Mouse (Mus musculus) limb, embryonic 12.5 days (tissue): ENCODE data around the gene Syt6. TPM values are rescaled to one million over a fixed set of nuclear protein-coding genes. Genes with fewer than 3 reads are reported as not detected.

ENCODE experiments used
- ATAC-seq: fragments of 200-750 bp; cut with Nextera tagmentation; 2 replicates; pipeline ENCODE4 v1.8.0; 2017; ENCODE audit warnings: low read depth, moderate TSS enrichment; ENCODE audit not compliant: insufficient number of reproducible peaks, insufficient read depth, low FRiP score, low TSS enrichment
- H3K27ac ChIP-seq: fragments of 300-500 bp; sonication (generic); 2 replicates; pipeline ENCODE4 v1.5.1; 2016; ENCODE audit warnings: mild to moderate bottlenecking, moderate library complexity
- H3K27me3 ChIP-seq: fragments of 300-500 bp; sonication (generic); 2 replicates; pipeline ENCODE4 v1.6.1; 2016; ENCODE audit warnings: mild to moderate bottlenecking, moderate library complexity
- H3K36me3 ChIP-seq: fragments of 300-500 bp; sonication (generic); 2 replicates; pipeline ENCODE4 v1.6.1; 2016; ENCODE audit warnings: mild to moderate bottlenecking, moderate library complexity
- H3K4me1 ChIP-seq: fragments of 300-500 bp; sonication (generic); replicated peaks from 2 replicates; pipeline ENCODE4 v1.6.1; 2016
- H3K4me2 ChIP-seq: fragments of 300-500 bp; sonication (generic); 2 replicates; pipeline ENCODE4 v1.6.1; 2016; ENCODE audit warnings: mild to moderate bottlenecking, moderate library complexity
- H3K4me3 ChIP-seq: fragments of 300-500 bp; sonication (generic); replicated peaks from 2 replicates; pipeline ENCODE4 v1.5.1; 2016; ENCODE audit warnings: mild to moderate bottlenecking
- H3K9ac ChIP-seq: fragments of 300-500 bp; sonication (generic); replicated peaks from 2 replicates; pipeline ENCODE4 v1.6.1; 2016; ENCODE audit warnings: mild to moderate bottlenecking, moderate library complexity
- H3K9me3 ChIP-seq: fragments of 300-500 bp; sonication (generic); 2 replicates; pipeline ENCODE4 v1.6.1; 2016; ENCODE audit warnings: mild to moderate bottlenecking, moderate library complexity
- WGBS: fragments of 180-500 bp; shearing (Covaris S2); methylation state at CpG from one replicate; pipeline ENCODE4 v1.1.7; 2016; 5-methylcytosine and 5-hydroxymethylcytosine counted together
- polyA plus RNA-seq: library from polyadenylated mRNA; unstranded; fragments of >200 nt; fragmentation: Nextera tagmentation; extraction: Ambion mirVana; gene quantifications from 2 replicates; pipeline ENCODE4 v1.2.1, GENCODE M21; 2016

Gene Syt6
- polyA plus RNA-seq, 1 experiment from 2014 or later: 0.18 TPM

DNA sequence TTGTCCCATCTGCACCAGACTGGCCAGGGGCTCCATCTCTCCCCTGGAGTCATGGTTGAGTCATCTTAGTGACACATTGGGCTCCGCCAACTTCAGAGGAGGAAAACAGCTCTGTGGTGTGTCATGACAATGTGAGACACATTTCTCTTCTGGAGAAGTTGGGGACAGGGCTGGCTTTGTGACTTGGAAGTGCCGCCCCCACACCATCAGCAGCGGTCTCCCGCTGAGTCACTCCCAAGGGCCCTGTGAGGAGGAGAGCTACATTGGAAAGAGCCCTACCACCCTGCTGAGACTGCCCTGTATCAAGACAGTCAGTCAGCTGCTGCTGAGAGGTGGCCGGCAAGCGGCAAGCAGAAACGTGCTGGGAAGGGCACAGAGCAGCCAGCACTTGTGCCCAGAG is 26.0 kb downstream of the Syt6 start:
- Histone ChIP-seq H3K9me3 (no peaks in the 10 kb centered on the region), H3K9ac (no peak overlapping the region), H3K36me3 (no peaks in the 10 kb centered on the region), H3K4me2 (no peak overlapping the region), H3K27me3 (no peaks in the 10 kb centered on the region), H3K27ac (no peak overlapping the region), H3K4me1 (peaks cover 3% of the 10 kb centered on the region; the same call in 1 of the 2 replicates), H3K4me3 (no peak overlapping the region)
- no peak for ATAC-seq
- 45% methylated on average over 7 of the region's 7 CpGs for WGBS

DNA sequence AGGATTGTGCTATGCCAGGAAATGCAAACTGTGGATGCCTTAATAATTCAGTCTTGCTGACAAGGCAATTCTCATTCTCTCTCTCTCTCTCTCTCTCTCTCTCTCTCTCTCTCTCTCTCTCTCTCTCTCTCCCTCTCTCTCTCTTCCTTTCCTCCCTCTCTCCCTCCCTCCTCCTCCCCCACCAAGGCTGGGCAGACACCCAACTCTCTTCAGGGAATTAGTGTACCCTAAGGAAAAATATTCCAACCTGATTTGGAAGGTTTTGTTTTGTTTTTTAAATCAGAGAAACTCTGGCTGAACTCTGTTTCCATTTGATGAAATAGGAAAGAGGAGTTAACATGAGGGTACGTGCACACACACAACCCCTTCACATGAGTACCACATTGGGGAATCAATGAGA is 26.5 kb downstream of the Syt6 start:
- no peaks in the 10 kb centered on the region for H3K36me3 ChIP-seq
- no peak for ATAC-seq
- no peak overlapping the region for H3K4me2 ChIP-seq
- H3K4me3 ChIP-seq: no peak overlapping the region
- H3K4me1 ChIP-seq: peaks cover 8% of the 10 kb centered on the region; the same call in 1 of the 2 replicates
- 97% methylated on average over 1 of the region's 1 CpGs for WGBS
- no peaks in the 10 kb centered on the region for H3K27me3 ChIP-seq
- no peak overlapping the region for H3K9ac ChIP-seq
- no peaks in the 10 kb centered on the region for H3K9me3 ChIP-seq
- H3K27ac ChIP-seq: no peak overlapping the region

DNA sequence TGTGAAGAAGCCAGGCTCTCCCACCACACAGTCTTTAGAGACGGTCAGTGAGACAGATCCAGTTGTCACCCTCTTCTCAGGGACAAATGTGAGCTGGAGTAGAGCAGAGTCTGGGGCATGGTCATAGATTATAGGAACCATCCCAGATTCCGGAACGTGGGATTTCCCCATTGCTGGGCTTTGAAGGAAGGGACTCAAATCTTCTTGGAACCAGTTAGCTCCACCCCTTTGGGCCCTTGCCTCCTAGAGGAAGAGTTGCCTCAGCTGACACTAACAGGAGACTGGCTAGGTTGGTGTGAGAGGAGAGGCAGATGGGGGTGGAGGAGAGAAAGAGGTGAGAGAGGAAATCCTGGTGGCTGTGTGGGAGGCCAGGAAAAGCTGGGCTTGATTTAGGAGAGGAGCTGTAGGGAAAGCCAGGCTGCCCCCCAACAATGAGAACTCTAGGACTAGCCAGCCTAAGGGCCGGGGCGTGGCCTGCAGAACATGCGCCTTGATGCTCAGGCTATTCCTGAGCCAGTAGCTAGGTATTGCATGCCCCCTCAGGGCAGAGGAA is 31.1 kb downstream of the Syt6 start:
- no peaks in the 10 kb centered on the region for H3K36me3 ChIP-seq
- 87% methylated on average over 6 of the region's 6 CpGs for WGBS
- H3K4me2 ChIP-seq: no peak overlapping the region
- no peak for ATAC-seq
- H3K9ac ChIP-seq: no peak overlapping the region
- H3K27me3 ChIP-seq: no peaks in the 10 kb centered on the region
- H3K4me1 ChIP-seq: peaks cover 12% of the 10 kb centered on the region; the same call in 1 of the 2 replicates
- no peaks in the 10 kb centered on the region for H3K9me3 ChIP-seq
- H3K4me3 ChIP-seq: no peak overlapping the region
- no peak overlapping the region for H3K27ac ChIP-seq

DNA sequence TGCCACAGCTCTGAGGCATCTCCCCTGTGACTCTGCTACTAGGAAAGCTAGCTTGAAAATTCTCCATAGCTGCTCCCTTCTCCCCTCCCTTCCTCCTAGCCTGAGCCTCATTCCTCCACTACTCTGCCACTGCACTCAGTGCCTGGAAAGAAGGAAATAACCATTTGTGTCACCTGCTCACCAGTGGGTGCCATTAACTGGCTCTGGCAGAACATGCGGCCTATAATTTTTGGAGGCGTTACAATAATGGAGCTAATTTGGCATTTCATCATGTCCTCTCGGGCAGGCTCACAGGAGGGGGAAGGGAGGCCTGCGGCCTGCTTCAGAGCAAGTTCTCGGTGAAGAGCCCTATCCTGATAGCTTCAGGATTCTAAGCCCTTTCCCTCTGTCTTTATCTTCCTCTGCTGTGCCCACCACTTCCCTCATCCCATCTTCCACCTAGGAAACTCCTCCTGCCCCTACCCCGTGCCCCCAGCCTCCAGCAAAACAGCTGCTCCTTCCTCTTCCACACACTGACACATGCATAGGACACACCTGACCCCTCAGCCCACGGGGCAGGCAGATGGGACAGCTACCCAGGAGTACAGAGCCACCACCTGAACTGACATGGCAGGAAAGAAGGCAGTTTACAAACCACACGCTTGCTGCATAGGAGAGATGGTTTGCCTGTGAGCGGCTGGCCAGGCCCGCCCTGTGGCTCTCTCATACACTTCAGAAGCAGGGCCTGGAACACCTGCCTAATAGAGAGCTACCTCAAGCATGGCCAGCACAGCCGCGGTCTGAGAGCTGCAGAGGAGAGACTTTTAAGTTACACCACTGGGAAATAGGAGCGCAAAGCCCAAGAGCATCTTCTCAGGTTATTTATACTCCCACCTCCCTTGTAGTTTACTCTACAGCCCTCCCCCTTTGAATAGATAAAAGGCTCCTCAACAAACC is 31.9 kb downstream of the Syt6 start:
- Histone ChIP-seq H3K9ac (no peak overlapping the region), H3K4me3 (no peak overlapping the region), H3K4me1 (peaks cover 11% of the 10 kb centered on the region; the same call in 1 of the 2 replicates), H3K36me3 (no peaks in the 10 kb centered on the region), H3K9me3 (no peaks in the 10 kb centered on the region), H3K27ac (no peak overlapping the region), H3K27me3 (no peaks in the 10 kb centered on the region), H3K4me2 (no peak overlapping the region)
- 71% methylated on average over 13 of the region's 13 CpGs for WGBS
- ATAC-seq: no peak

DNA sequence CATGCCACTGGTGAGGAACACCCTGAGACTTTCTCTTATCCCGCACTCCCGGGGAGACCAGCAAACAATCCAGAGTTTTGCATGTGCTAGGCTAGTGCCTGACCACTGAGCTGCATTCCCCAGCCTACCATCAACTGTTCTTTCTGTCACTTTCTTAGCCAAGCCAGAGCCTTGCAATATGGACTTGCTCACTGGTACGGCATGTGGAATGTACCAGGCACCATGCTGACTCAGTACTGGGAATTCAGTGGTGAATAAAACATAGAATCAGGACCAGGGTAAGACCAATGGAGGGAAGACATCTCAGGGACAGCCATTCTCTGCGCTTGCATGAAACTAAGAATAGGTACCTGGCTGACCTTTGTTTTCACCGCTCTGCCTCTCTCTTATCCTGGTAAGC is 35.2 kb downstream of the Syt6 start:
- Histone ChIP-seq H3K27me3 (no peaks in the 10 kb centered on the region; the same call in 1 of the 2 replicates), H3K27ac (no peak overlapping the region), H3K4me1 (peaks cover 11% of the 10 kb centered on the region; the same call in 1 of the 2 replicates), H3K4me2 (no peak overlapping the region), H3K36me3 (no peaks in the 10 kb centered on the region), H3K4me3 (no peak overlapping the region), H3K9ac (no peak overlapping the region), H3K9me3 (no peaks in the 10 kb centered on the region)
- ATAC-seq: no peak
- 94% methylated on average over 5 of the region's 5 CpGs for WGBS

DNA sequence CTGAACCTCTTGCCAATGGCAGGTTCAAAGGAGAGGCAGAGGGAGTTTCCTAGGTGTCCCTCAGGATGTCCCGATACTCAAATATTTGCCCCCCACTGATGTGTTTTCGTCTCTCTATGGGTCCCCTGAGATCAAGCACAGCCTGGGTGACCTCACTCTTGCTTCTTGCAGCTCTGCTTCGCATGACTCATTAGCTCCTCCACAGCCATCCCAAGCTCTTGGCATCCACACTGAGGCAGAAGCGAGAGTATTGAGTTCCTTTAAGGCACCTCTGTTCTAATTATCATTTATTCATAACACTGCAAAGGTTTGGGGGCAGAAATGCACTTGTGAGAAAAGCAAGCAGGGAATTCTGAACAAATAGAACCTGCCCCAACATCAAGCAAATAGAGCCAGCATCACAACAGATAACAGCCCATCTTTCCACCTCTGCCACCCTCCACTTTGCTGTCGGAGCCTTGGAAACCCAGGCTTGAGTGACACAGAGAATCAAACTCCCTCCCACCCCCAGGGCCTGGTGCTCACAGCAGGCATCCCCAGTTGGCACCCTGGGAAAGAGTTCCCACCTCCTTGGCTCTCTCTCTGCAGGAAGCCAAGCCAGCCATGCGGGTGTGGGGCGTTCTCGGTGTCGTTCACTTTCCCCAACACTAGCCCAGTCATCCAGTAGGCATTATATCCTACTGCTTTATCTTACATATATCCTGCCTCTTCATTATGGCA is 37.8 kb downstream of the Syt6 start:
- H3K27me3 ChIP-seq: no peaks in the 10 kb centered on the region; the same call in 1 of the 2 replicates
- ATAC-seq: no peak
- H3K4me3 ChIP-seq: no peak overlapping the region
- H3K36me3 ChIP-seq: no peaks in the 10 kb centered on the region
- peaks cover 9% of the 10 kb centered on the region; the same call in 1 of the 2 replicates for H3K4me1 ChIP-seq
- H3K4me2 ChIP-seq: no peak overlapping the region
- no peaks in the 10 kb centered on the region for H3K9me3 ChIP-seq
- no peak overlapping the region for H3K9ac ChIP-seq
- no peak overlapping the region for H3K27ac ChIP-seq
- WGBS: 66% methylated on average over 9 of the region's 9 CpGs

DNA sequence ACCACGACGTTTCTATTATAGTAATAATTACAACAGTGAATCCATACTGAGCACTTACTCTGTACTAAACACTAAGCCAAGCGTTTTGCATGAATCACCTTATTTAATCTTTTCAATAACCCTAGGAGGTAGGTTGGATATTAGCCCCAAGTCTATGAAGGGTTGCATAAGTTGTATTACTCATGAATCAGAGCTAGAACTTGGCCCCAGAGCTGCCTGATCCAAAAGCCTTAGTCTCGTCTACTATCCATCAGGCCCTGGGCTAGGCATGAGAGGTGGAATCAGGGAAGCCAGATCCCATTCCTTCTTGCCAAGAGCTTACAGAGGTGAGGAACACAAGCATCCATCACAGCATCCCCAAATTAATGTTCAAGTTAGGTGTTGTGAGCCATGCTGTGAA is 40.6 kb downstream of the Syt6 start:
- no peak for ATAC-seq
- WGBS: 76% methylated on average over 4 of the region's 4 CpGs
- Histone ChIP-seq H3K27ac (no peak overlapping the region), H3K9ac (no peak overlapping the region), H3K27me3 (no peaks in the 10 kb centered on the region; the same call in 1 of the 2 replicates), H3K4me2 (no peak overlapping the region), H3K4me3 (no peak overlapping the region), H3K4me1 (peaks cover 9% of the 10 kb centered on the region; the same call in 1 of the 2 replicates), H3K36me3 (no peaks in the 10 kb centered on the region), H3K9me3 (no peaks in the 10 kb centered on the region)

DNA sequence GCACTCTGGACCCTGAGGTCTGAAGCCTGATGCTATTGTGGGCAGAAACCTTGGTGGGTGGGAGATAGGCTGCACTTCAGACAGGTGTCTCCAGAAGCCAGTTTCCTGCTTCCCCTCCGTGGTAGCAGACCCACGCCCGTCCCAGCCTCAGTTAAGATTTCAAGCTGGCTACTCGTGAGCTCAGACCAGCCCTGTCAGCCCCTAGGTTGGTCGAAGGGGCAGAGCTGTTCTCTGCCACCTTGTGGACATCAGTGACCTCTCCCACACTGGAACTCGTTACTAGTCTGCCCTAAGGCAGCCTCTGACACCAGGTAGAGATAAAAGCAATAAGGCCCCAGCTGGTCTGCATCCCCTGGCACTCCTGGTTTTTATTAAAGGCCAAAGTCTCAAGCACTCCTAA is 42.0 kb downstream of the Syt6 start:
- Histone ChIP-seq H3K4me2 (no peak overlapping the region), H3K9ac (no peak overlapping the region), H3K4me3 (no peak overlapping the region), H3K27ac (no peak overlapping the region), H3K9me3 (no peaks in the 10 kb centered on the region), H3K27me3 (no peaks in the 10 kb centered on the region; the same call in 1 of the 2 replicates), H3K36me3 (no peaks in the 10 kb centered on the region), H3K4me1 (peaks cover 9% of the 10 kb centered on the region; the same call in 1 of the 2 replicates)
- 9% methylated on average over 6 of the region's 6 CpGs for WGBS
- ATAC-seq: no peak

DNA sequence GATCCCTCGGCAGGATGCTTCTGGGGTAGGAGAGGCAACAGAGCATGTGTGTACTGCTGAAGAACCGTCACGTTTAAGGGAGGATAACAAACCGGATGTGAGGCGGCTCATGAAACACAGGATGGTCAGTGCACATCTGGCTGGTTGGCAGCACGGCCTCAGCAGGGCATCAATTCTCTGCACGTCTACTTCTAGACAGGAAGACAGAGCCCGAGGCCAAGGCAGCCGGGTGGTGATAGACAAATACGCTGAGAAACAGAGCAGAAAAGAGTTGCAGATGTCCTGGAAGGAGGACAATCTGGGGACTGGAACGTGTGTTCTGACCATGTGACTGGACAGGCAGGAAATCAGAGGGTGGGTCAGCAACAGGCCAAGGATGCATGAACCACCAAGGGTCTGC is 45.1 kb downstream of the Syt6 start:
- H3K27ac ChIP-seq: no peak overlapping the region
- no peaks in the 10 kb centered on the region; the same call in 1 of the 2 replicates for H3K27me3 ChIP-seq
- 52% methylated on average over 11 of the region's 11 CpGs for WGBS
- no peaks in the 10 kb centered on the region for H3K36me3 ChIP-seq
- ATAC-seq: no peak
- H3K4me1 ChIP-seq: peaks cover 9% of the 10 kb centered on the region; the same call in 1 of the 2 replicates
- no peak overlapping the region for H3K9ac ChIP-seq
- H3K4me2 ChIP-seq: no peak overlapping the region
- no peak overlapping the region for H3K4me3 ChIP-seq
- H3K9me3 ChIP-seq: no peaks in the 10 kb centered on the region

DNA sequence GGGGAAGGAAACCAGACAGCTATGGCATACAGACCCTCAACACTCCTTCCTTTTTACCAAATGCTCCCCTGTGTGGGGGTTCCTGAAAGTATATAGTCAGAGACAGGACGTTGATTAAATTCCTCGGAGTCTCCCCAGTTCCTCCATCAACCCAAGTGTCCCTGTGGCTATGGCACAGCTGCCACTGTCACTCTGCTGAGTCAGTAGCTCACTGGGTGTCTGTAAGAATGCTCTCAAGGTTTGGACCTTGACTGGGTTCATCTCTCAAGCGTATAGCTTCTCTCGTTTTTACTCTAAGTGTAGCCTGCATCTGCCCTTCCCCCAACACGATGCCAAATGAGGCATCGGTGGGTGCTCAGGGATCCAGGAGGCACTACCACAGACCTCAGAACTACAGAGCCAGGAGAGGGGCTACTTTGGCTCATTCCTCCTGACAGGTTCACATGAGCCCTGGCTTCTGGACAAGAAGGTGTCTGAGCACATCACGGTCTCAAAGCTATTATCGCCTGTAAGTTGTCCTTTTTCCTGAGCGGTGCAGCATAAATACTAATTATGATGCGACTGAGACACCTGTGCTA is 49.0 kb downstream of the Syt6 start:
- H3K27ac ChIP-seq: no peak overlapping the region
- no peak overlapping the region for H3K9ac ChIP-seq
- H3K27me3 ChIP-seq: no peaks in the 10 kb centered on the region
- no peaks in the 10 kb centered on the region for H3K36me3 ChIP-seq
- no peak overlapping the region for H3K4me3 ChIP-seq
- WGBS: 88% methylated on average over 10 of the region's 10 CpGs
- no peak overlapping the region for H3K4me2 ChIP-seq
- no peak for ATAC-seq
- H3K4me1 ChIP-seq: no peaks in the 10 kb centered on the region
- H3K9me3 ChIP-seq: no peaks in the 10 kb centered on the region; the same call in 1 of the 2 replicates
